Mouse (Mus musculus) adrenal gland, postnatal 10 days (tissue): ENCODE measurements around the gene Tmem179. TPM values are rescaled to one million over a fixed set of nuclear protein-coding genes. Genes with fewer than 3 reads are reported as not detected.
A peak's percentile ranks its signal among the peaks of the same experiment; 100 is the strongest.

Experiments used
- DNase-seq: peaks from one replicate; pipeline ENCODE4 v3.0.0; 2021; ENCODE audit warnings: mixed read lengths
- total RNA-seq, 2 experiments: library from RNA; stranded (reverse); gene quantifications; 2 replicates each; pipeline ENCODE4 v1.2.3; 2021

Gene Tmem179
- total RNA-seq, 2 experiments from 2014 or later = 4.8 to 6.8 TPM

DNA sequence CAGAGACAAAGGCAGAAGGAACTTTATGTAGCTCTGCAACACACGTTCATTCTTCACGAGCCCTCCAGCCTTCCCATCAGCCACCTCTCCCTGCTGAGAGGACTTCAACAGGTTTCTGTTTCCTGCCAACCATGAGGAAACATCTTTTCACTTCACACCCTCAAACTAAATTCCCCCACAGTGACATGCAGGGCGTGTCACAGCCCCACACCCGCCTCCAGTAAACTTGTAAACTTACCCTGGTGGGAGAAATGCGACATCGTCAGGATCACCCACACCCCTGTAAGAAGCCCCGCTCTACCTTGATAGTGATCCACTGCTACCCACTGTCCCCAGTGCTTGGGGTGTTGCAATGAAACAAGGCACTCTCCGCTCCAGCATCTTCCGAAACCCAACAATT is 21.8 kb upstream of the Tmem179 start:
- no peak for DNase-seq

DNA sequence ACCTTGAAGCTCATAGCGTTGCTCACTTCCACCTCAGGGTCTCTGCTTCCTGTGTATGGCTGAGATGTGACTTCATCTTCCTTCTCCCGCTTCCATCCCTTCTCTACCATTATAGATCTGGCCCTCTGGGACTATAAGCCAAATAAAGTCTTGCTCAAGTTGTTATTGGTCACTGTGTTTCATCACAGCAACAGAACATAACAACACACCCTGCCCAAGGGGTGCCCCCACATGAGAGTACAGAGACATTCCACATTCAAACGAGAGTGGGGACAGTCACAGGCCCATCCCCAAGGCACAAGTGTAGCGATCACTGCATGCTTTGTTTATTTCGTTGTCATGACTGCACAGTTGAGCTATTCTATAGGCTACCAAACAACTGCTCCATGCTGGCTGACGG is 20.7 kb upstream of the Tmem179 start:
- no peak for DNase-seq

DNA sequence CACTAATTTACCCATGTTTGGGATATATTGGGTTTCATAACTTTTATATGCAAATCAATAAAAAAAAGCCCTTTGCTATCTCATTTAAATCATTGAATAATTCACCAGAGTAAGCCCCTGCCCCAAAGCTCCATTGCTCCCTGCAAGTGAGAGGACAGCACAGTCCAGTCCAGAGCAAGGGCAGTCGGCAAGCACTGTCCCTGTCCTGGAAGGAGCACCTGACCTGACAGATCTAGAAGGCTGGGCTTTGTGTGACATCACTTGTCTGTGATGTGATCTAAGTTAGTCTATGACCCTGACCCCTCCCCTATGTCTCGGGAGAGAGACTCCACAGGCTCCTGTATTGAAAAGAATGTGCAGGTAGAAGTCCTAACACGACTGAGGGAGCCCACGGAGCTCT is 17.2 kb upstream of the Tmem179 start:
- DNase-seq = no peak

DNA sequence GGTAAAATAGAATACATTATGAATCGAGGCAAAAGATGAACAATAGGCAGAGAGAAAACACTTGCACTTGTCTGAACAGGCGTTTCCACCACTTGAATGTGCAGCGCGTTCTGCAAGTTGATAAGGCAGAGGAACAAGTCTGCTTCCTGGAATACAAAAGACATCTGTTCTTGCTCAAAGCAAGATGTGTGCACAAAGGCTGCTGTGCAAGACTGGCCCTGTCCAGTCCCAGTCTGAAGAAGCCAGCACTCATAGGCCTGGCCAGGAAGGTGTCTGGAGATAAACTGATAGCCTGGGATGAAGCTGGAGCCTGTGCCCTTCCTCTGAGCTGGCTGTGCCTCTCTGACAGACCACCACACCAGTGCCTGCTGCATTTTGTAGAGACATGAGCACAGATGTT is 1.6 kb upstream of the Tmem179 start:
- no peak for DNase-seq

DNA sequence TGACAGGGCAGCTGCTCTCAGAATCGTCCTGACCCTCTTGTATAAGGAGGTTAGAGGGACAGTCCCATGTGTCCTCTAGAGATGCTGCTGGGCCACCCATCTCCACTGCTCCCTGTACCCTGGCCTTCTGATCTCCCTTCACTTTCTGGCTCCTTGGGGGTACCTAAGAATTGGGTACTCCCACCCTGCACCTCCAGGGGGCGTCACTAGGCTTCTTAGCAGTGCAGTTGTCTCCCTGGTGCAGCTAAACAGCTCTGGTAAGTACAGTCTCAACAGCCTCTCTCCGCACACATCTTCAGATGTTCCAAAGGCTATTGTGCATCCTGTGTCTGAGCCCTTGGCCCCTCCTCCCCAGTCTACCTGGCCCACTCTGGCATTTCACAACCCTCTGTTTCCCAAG is 1.6 kb downstream of the Tmem179 start:
- no peak for DNase-seq

DNA sequence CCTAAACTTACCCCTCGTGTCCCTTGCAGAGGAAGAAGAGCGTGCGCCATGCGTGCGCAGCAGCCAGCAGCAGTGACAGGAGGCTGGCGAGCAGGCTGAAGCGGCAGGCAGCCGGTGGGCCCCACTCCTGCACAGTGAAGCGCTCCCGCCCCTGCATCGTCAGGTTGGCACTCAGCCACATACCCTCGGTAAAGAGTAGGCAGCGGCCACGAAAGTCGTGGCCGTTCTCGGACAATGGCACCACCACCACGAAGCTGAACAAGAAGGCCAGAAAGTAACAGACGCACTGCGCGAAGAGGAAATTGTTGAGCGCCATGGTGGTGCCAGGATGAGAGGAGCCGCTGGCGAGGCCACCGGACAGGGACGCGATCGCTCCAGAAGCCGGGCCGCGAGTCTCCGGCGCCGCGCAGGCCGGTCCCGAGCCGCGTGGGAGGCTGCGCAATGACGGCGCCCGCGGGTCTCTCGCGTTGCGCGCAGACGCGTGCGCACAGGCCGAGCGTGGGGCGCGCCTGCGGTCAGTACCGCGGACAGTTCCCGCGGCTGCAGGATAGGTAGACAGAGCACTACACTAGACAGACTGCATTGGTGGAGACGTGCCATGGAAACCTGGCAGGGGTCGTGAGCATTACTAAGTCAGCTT is 5.7 kb downstream of the Tmem179 start:
- peak; percentile 83 for DNase-seq

DNA sequence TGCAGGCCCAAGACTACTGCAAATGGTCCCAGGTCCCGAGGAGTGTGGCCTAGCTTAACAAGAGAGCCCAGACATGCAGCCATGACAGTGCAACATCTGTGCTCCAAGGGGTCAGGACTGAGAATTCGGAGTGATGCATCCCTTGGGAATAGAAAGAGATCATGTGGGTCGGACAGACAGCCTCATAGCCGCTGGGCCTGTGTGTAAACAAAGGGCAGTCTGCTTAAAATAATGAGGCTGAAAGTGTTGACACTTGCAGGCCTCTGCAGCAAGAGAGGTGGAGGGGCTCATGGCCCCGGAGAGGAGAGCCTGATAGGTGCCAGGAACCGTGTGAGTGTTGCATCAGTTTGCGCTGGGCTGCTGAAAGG is 6.2 kb downstream of the Tmem179 start:
- DNase-seq = no peak

DNA sequence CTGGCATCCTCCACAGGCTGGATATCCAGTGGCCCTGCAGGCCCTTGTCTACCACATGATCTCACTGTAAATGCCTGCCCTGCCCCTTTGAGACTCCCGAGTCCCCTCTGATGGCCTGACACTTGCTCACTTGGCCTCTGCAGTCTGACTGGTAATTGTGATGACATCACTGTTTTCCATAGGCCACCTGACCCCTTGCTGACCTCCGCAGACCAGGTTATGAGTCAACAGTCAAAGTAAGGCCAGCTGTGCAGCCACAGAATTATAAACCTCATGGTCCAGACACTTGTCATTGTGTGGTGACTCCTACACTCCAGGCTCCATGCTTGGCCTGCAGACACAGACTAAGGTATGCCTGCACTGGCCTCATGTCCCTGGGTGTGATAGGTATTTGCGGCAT is 8.6 kb downstream of the Tmem179 start:
- no peak for DNase-seq

DNA sequence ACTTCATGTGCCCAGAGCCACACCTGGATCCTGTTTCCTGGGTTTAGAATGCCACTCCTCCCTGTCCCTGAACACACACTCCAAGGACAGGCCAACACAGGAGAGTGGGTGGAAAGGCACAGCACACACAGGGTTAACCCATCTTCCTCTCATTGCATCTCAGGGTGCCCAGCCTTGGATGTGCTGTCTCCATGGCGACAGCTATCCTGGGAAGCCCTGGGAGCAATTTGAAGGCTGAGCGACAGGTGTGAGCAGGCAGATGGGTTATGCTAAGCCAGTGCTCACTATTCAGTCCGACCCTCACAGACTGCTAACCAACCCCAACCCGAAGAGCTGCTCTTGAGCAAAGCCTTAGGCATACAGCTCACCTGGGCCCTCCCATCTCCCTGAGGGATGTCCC is 9.3 kb downstream of the Tmem179 start:
- DNase-seq = no peak

DNA sequence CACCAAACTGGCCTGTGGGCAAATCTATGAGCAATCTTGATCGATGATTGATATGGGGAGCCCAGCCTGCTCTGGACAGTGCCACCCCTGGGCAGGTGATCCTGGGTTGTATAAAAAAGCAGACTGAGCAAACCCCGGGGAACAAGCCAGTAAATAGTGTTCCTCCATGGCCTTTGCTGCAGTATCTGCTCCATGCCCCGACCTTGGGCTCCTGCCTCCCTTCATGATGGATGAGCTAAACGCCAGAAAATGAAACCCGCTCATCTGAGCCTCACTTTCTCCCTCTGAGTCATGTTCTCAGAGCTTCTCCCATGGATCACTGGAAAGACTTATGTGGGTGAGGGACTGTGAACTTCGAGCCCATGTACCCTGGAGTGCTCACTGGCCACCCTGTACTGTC is 10.3 kb downstream of the Tmem179 start:
- peak; percentile 53 for DNase-seq

DNA sequence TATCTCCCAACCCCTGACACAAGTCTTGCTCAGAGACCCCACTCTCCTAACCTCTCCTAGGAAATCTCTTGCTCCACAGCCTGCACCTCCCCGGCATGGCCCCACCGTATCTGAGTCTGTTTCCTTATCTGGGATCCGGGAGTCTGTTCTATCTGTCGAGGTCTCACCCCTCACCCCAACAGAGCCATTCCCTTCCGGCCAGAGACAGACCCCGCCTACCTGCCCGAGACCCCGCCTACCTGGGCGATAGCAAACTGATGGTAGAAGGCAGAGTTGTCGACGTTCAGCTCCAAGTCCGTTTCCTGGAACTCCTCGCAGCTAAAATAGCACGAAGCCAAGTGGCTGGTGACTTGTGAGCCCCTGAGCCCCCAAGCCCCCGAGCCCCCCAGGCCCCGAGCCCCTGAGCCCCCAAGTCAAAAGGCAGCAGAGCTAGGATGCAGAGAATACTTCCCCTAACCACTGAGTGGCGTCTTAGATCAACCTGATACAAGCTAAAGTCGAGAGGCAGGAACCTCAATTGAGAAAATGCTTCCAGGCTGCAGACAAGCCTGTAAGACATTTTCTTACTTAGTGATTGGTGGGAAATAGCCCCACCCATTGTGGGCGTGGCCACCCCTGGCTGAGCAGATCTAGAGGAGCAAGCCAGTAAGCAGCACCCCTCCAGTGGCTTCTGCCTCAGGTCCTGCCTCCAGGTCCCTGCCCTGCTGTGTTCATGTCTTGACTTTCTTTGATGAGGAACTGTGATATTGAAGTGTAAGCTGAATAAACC is 13.4 kb downstream of the Tmem179 start:
- no peak for DNase-seq

DNA sequence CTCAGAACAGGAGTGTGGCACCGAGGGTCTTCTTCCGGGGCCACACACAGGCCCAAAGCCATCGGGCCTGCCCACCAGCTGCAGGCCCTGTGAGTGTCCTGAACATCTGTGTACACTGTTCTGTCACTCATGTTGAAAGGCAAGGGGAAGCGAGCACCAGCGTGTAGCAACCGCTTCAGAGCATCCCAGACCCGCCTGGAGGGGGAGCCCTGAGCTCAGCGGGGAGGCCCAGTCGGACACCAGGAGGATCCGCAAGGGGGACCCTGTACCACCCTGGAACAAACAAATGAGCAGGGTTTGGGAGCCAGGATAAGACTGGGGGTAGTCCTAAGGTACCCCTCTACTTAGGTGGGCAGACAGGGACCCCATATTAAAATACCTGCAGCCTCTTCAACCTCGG is 17.9 kb downstream of the Tmem179 start:
- peak; percentile 57 for DNase-seq

DNA sequence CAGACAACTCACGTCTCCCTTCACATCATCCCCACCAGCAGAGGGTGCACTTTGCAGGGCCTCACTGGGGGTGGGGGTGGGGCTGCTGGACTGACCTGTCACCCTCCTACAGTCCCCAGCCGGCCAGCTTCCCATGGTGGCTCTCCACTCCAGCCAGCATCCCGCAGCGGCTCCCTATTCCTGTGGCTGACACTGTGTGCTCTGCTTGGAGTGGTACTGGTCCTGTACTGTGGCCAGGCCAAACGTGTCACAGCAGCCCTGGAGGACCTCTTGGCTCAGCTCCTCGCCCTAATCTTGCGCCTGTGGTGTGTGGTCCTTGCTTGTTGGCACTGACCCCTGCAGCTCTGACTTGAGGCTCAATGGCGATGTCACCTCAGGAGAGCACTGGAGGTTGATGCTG is 18.8 kb downstream of the Tmem179 start:
- no peak for DNase-seq

DNA sequence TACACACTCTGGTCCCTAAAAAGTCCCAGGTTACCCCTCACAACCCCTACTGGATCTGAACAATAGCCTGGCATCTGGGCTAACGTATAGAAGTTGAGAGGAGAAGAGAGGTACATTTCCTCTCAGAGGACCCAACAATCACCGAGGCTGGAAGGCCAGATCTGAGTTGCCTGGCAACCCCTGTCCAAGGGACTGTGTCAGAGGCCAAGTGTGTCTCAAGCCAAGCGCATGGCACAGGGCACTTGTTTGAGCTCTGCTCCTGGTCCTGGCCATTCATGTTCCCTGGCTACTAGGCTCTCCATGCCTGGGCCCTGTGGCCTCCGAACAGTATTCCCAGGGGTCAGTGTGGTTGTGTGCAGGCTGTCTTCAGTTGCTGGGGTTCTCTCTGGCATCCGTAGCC is 20.4 kb downstream of the Tmem179 start:
- peak; percentile 70 for DNase-seq

DNA sequence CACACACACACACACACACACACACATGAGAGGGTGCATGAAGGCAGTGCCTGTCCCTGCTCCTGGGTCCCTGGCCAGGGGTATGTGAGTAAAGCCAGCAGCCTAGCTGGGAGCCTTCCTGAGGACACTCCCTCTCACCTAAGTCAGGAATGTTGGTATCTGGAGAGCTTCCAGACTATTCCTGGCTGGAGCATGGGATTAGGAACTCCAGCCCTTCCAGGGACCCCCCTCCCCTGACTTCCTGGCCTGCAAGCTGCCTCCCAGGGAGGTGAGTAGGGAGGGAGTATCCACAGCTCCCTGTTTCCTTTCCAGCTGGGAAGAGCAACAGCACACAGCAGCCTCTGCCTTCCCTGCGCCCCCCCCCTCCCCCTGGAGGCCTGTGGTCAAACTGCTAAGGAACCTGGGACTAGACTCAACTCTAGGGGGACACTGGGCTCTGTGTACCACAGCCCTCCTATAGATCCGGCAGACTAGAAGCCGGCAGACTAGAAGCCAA is 26.1 kb downstream of the Tmem179 start:
- peak; percentile 59 for DNase-seq

DNA sequence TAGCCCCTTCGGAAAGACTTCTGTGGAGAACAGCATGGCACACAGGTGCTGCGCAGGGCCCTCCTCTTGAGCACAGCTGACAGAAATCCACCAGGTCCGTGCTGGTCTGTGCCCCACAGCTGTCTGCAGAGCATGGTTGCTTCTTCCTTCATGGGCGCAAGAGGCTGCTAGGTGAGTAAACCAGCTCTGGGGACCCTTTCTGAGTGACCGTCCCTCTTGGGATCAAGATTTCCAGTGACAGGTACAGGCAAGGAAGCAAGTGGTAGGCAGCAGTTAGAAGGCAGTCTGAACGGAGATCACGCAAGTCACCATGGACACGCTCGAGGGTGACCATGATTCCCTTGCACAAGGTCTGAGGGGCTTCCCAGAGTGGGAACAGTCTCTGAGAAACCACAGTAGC is 27.0 kb downstream of the Tmem179 start:
- no peak for DNase-seq

DNA sequence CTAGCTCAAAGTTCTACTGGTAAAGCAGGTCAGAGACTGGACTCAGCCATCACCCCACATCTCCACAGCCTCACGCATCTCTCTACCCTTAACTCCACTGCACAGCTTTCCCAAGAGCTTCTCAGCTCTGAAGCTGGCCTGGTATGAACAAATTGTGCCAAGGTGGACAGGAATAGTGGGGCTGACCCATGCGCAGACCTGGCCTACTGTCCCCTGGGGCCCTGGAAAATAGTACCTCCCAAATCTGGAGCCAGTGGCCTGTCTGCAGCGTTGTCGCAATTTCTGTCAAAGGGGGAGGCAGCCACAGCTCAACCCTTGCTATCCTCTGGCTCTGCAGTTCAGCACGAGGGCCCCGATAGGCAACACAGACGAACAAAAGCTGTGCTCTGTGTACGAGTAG is 27.4 kb downstream of the Tmem179 start, which contains the start of gene A530016L24Rik:
A530016L24Rik (plus strand) TSS at position 315 of the 400 bp plus-strand sequence.
- DNase-seq = peak; percentile 75

DNA sequence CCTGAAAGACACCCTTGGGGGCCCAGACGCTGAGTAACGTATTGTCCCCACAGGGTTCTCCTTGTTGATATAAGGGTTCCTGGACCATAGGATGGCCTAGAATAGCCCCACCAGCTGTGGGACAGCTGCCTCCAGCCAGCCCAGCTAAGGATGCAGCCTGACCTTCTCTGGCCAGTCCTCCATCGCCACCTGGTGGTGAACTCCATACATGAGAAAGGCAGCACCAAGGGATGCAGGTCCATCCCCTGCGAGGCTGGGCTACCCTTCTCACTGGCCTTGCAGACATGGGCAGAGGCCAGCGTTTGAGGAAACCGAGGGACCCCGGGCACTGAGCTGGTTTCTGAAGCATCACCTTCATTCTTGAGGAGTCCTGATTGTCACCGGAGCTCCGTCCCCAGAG is 42.8 kb downstream of the Tmem179 start:
- DNase-seq = peak; percentile 94

DNA sequence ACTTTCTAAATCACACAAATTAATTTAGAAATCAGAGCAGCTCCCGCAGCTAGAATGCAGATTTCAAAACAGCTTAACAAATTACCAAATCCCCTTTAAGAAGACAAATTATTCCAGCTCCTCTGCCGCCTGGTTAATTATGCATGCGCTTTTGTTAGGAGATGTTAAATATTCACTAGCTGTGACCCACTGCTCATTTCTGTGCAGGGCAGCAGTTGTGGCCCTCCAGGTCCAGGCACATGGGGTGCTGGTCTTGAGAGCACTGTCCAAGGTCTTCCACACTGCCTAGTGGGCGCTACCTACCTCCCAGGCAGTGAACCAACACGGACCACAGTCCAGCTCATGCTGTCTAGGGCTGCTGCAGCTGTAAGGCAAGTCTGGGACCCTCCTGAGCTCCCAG is 46.3 kb downstream of the Tmem179 start:
- DNase-seq = no peak

DNA sequence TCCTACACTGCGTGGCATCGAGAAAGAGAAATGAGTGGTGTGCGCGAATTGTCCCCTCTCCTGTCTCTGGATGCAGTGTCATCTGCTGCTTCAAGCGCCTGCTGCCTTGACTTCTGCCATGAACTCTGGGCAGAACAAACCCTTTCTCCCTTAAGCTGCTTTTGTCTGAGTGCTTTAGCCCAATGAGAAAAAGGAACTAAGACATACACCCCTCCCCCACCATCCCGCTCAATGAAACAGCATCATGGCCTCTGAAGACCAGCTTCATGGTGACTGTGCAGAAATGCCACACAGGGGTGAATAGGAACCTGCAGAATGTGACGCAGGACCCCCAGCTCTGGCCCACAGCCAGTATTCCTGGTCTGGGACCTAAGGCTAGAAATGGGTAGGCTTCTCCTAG is 47.2 kb downstream of the Tmem179 start:
- no peak for DNase-seq

DNA sequence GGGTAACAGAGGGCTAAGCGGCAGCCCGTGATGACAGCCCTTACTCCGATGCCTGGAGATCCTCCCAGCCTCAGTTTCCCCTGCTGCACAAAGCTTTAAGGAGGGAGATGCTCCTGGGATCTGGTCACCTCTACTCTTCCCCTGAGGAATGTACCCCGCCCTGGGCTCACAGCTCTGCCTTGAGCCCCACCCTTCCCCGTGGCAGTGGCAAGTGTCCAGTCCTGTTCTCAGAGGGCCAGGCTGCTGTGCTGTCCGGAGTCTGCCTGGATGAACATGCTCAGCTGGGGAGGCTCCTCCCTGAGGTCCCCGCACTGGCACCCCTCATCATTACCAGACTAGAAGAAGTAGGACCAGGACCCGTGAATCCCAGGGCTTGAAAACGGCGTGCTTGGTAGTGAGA is 49.2 kb downstream of the Tmem179 start:
- no peak for DNase-seq

DNA sequence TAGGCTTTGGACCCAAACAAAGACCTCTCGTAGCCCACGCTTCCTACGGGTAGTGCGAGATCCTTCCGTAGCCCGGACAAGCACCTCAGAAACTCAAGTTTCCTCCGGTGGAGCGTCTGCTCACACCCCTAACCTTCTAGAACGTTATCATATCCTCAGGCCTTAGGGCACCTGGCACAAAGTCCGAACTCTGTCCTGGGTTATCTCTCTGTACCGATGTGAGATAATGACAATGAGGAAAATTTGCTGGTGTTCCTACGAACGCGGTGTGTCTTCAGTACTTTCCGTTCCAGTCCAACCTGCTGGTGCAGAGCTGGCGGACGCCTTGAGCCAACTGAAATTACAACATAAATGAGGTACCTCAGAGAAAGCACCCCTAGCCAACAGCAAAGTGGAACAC is 50.6 kb downstream of the Tmem179 start:
- no peak for DNase-seq

DNA sequence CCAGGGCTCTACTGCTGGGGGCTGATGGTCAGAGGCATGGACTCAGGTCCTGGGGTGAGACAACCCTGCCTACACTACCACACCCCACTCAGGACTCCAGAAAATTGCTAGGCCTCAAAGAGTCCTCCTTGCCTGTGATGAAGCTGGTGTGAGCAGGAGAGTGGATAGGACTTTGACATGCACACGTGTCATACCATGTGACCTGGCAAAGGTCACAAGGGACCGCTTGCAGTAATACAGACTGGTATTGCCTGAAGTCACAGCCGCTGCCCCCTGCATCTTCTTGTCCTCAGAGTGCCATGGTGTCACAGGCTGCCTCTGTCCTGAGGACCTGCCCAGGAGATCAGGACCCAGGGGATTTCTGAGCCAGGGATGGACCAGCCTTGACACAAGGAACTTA is 52.0 kb downstream of the Tmem179 start:
- no peak for DNase-seq
